In genomic region chr2:54177549-54177948, GRCm38 (mm10) we compare ENCODE assay signal across 19 mouse cellular contexts.
DNase-seq lines count a peak whose midpoint lies in the region; ATAC-seq and TF ChIP-seq lines count a peak whose summit lies in the region.
"Had no signal": no experiment of that assay in that cellular context is flagged by ENCODE, and none has a peak within 500 bp of the region (broad histone marks: within the 10 kb centered on the region; RNA-seq: fewer than 3 reads in every experiment).

No protein-coding gene starts in this region.

- H3K27ac ChIP-seq in layer of hippocampus, adult 2 months: no peak overlapping the region
- no peak overlapping the region for H3K27ac ChIP-seq in lung, postnatal 0 days (ENCODE audit: low read length)
- no peak overlapping the region for H3K27ac ChIP-seq in intestine, embryonic 15.5 days
- H3K27ac ChIP-seq in forebrain, postnatal 0 days (ENCODE audit: low read depth, low read length): no peak overlapping the region
- H3K27ac ChIP-seq: gastrocnemius, adult 2 months; macrophage had no signal

- DNase-seq in layer of hippocampus, adult 2 months (ENCODE audit: low spot score in 2 of 2): no peak
- DNase-seq in layer of hippocampus, adult 18-20 months (ENCODE audit: low spot score in 2 of 2): no peak
- peak; percentile 4 for DNase-seq in ZHBTc4 (ENCODE audit: low read depth, low spot score)
- DNase-seq in lung, postnatal 0 days (ENCODE audit: low spot score): peak; percentile 78
- DNase-seq in adrenal gland, postnatal 14 days: no peak
- DNase-seq in forebrain, postnatal 0 days: no peak
- DNase-seq: cerebellum, adult 8-10 months; gastrocnemius, adult 2 months; kidney, postnatal 25 days; left cerebral cortex, postnatal 4 days; right cerebral cortex, postnatal 25 days; thymus, postnatal 4 days had no signal

- WGBS in lung, postnatal 0 days: 66% methylated on average over 2 of the region's 2 CpGs
- 75% methylated on average over 2 of the region's 2 CpGs for WGBS in intestine, embryonic 15.5 days
- 80% methylated on average over 2 of the region's 2 CpGs for WGBS in forebrain, postnatal 0 days

- no peak overlapping the region for H3K4me3 ChIP-seq in layer of hippocampus, adult 2 months
- no peak overlapping the region for H3K4me3 ChIP-seq in lung, postnatal 0 days (ENCODE audit: low read depth, low read length)
- H3K4me3 ChIP-seq in intestine, embryonic 15.5 days (replicated peaks): no peak overlapping the region
- no peak overlapping the region for H3K4me3 ChIP-seq in forebrain, postnatal 0 days (ENCODE audit: low read depth, low read length)
- H3K4me3 ChIP-seq: gastrocnemius, adult 2 months had no signal

- H3K9ac ChIP-seq in lung, postnatal 0 days (replicated peaks; ENCODE audit: low read depth): no peak overlapping the region
- H3K9ac ChIP-seq in intestine, embryonic 15.5 days: no peak overlapping the region
- no peak overlapping the region for H3K9ac ChIP-seq in forebrain, postnatal 0 days

- no peaks in the 10 kb centered on the region for H3K9me3 ChIP-seq in lung, postnatal 0 days (ENCODE audit: low read length)
- H3K9me3 ChIP-seq in intestine, embryonic 15.5 days: no peaks in the 10 kb centered on the region
- no peaks in the 10 kb centered on the region for H3K9me3 ChIP-seq in forebrain, postnatal 0 days (ENCODE audit: low read length)

- no peaks in the 10 kb centered on the region for H3K36me3 ChIP-seq in lung, postnatal 0 days (ENCODE audit: insufficient read depth, low read length)
- no peaks in the 10 kb centered on the region for H3K36me3 ChIP-seq in intestine, embryonic 15.5 days
- H3K36me3 ChIP-seq in forebrain, postnatal 0 days (ENCODE audit: insufficient read depth): no peaks in the 10 kb centered on the region

- no peaks in the 10 kb centered on the region for H3K27me3 ChIP-seq in lung, postnatal 0 days (replicated peaks; ENCODE audit: insufficient read depth, low read length)
- no peaks in the 10 kb centered on the region for H3K27me3 ChIP-seq in intestine, embryonic 15.5 days (replicated peaks)
- no peaks in the 10 kb centered on the region for H3K27me3 ChIP-seq in forebrain, postnatal 0 days (ENCODE audit: insufficient read depth, low read length)
- H3K27me3 ChIP-seq: Patski had no signal

- ATAC-seq in lung, postnatal 0 days: peak; percentile 94
- no peak for ATAC-seq in intestine, embryonic 15.5 days
- ATAC-seq in forebrain, postnatal 0 days: no peak
- ATAC-seq: forebrain, embryonic 14.5 days; inflammation-experienced regulatory T-cells, adult 6 months; midbrain, embryonic 16.5 days; Patski had no signal

- TF ChIP-seq EP300 in lung, postnatal 0 days (IDR thresholded peaks at IDR 0.05): peak; percentile 95

- H3K4me1 ChIP-seq in lung, postnatal 0 days (ENCODE audit: insufficient read depth, low read depth, low read length): no peaks in the 10 kb centered on the region
- H3K4me1 ChIP-seq in intestine, embryonic 15.5 days (replicated peaks): no peaks in the 10 kb centered on the region
- no peaks in the 10 kb centered on the region for H3K4me1 ChIP-seq in forebrain, postnatal 0 days (ENCODE audit: insufficient read depth)

- peak; percentile 45 for TF ChIP-seq CTCF in layer of hippocampus, adult 2 months (conservative IDR thresholded peaks at IDR 0.05)
- TF ChIP-seq CTCF in lung, postnatal 0 days (IDR thresholded peaks at IDR 0.05): peak; percentile 48
- no peak for TF ChIP-seq CTCF in forebrain, postnatal 0 days (IDR thresholded peaks at IDR 0.05; ENCODE audit: low read depth)

- H3K4me2 ChIP-seq in lung, postnatal 0 days (replicated peaks; ENCODE audit: low read depth, low read length): no peak overlapping the region
- no peak overlapping the region for H3K4me2 ChIP-seq in intestine, embryonic 15.5 days (replicated peaks)
- no peak overlapping the region for H3K4me2 ChIP-seq in forebrain, postnatal 0 days (ENCODE audit: low read depth)
- H3K4me2 ChIP-seq: liver, embryonic 11.5 days had no signal

Comparison
In these comparisons a context has a peak if more than half of its experiments do, and no peak if none do; other contexts are left out.
1. DNase-seq: peak in ZHBTc4 (single experiment) and lung, postnatal 0 days (single experiment); none in layer of hippocampus, adult 2 months (0 of 2), layer of hippocampus, adult 18-20 months (0 of 2), adrenal gland, postnatal 14 days (single experiment) and forebrain, postnatal 0 days (single experiment).